Mouse (Mus musculus): ENCODE measurements at regions not wholly inside any gene's neighbourhood (a gene's known extent, or its start where the extent isn't known, plus 50 kb on each side); places are given as distances from the start of the nearest gene placed in this dataset.
A peak's percentile ranks its signal among the peaks of the same experiment; 100 is the strongest.

GRCm38 (mm10) chr15:51689498-51689897, 2195.2 kb upstream of the Gm7489 start:
- no peaks in the 10 kb centered on the region for H3K9me3 ChIP-seq (replicated peaks; ENCODE audit: control insufficient read depth, insufficient read depth, low read length, poor library complexity, severe bottlenecking)
- no peak for TF ChIP-seq EP300 (IDR thresholded peaks at IDR 0.05; ENCODE audit: insufficient read depth, low read depth, low read length)
- no peak for TF ChIP-seq POLR2A (IDR thresholded peaks at IDR 0.05; ENCODE audit: insufficient read depth, low read length)
- no peak for TF ChIP-seq CTCF (IDR thresholded peaks at IDR 0.05; ENCODE audit: low read depth, low read length)
- H3K27ac ChIP-seq (ENCODE audit: insufficient read depth, low read length): no peak overlapping the region
- no peaks in the 10 kb centered on the region for H3K4me1 ChIP-seq (ENCODE audit: control insufficient read depth, insufficient read depth, low read length)
- H3K9ac ChIP-seq (ENCODE audit: low read depth, poor library complexity, severe bottlenecking): no peak overlapping the region
- no peaks in the 10 kb centered on the region for H3K36me3 ChIP-seq (ENCODE audit: control insufficient read depth, insufficient read depth, low read length, poor library complexity, severe bottlenecking)
- H3K27me3 ChIP-seq (ENCODE audit: control insufficient read depth, insufficient read depth, low read length, poor library complexity, severe bottlenecking): no peaks in the 10 kb centered on the region
- H3K4me3 ChIP-seq (ENCODE audit: low read depth, low read length): no peak overlapping the region

DNA sequence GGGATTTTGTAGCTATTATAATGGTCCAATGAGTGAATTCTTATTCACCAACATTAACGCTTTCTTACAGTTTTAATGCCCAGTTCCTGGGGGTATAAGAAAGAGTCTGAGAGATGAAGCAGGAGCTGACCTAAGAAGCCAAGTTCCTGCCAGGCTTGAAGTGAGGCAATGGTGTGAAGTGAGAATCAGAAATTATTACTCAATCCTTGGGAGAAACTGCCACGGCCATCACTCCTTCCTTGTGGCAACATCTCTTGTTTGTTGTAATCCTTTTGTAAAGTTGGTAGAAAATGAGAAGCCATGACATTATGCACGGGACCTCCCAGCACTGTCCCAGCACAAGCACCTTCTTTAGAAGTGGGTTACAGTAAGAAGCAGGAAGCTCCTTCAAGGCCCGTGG, 2192.0 kb upstream of the Gm7489 start:
- TF ChIP-seq CTCF (IDR thresholded peaks at IDR 0.05; ENCODE audit: low read depth, low read length) (no peak), POLR2A (IDR thresholded peaks at IDR 0.05; ENCODE audit: insufficient read depth, low read length) (no peak)
- no peak overlapping the region for H3K4me3 ChIP-seq (ENCODE audit: low read depth, low read length)
- no peaks in the 10 kb centered on the region for H3K36me3 ChIP-seq (ENCODE audit: control insufficient read depth, insufficient read depth, low read length, poor library complexity, severe bottlenecking)
- no peaks in the 10 kb centered on the region for H3K27me3 ChIP-seq (ENCODE audit: control insufficient read depth, insufficient read depth, low read length, poor library complexity, severe bottlenecking)
- no peaks in the 10 kb centered on the region for H3K9me3 ChIP-seq (replicated peaks; ENCODE audit: control insufficient read depth, insufficient read depth, low read length, poor library complexity, severe bottlenecking)
- H3K4me1 ChIP-seq (ENCODE audit: control insufficient read depth, insufficient read depth, low read length): no peaks in the 10 kb centered on the region
- no peak overlapping the region for H3K27ac ChIP-seq (ENCODE audit: insufficient read depth, low read length)
- H3K9ac ChIP-seq (ENCODE audit: low read depth, poor library complexity, severe bottlenecking): no peak overlapping the region

DNA sequence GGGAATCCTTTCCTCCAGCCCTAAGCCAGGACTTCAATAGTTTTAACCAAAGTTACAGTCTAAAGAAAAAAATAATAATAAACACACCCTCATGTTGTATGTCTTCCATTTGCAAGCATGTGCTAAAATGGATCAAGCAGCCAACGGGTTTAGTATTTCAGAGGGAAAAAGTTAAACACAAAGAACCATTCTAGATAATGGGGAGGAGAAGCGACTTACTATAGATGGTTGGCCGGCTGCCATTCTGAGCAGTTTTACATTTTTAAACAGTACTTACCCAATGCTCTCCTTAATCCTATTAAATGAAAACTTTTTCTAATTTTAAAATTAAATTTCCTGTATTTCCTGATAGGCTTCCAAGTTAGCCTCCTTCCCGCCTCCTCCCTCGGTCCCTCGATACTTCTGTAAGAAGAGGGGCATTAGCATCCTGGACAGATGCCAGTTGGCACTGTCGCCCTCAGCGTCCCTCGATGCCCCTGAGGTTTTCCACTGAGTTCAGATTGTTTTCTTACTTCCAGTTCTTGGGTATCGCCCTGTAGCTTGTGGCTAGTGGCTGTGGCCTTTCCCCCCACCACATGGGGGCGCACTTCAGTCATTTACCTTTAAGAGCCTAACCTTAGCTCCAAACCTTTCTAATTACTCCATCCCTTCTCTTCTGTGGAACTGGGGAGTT, 2188.2 kb upstream of the Gm7489 start:
- Histone ChIP-seq H3K4me1 (ENCODE audit: control insufficient read depth, insufficient read depth, low read length) (no peaks in the 10 kb centered on the region), H3K9me3 (replicated peaks; ENCODE audit: control insufficient read depth, insufficient read depth, low read length, poor library complexity, severe bottlenecking) (no peaks in the 10 kb centered on the region), H3K36me3 (ENCODE audit: control insufficient read depth, insufficient read depth, low read length, poor library complexity, severe bottlenecking) (no peaks in the 10 kb centered on the region), H3K27me3 (ENCODE audit: control insufficient read depth, insufficient read depth, low read length, poor library complexity, severe bottlenecking) (no peaks in the 10 kb centered on the region), H3K9ac (ENCODE audit: low read depth, poor library complexity, severe bottlenecking) (no peak overlapping the region), H3K27ac (ENCODE audit: insufficient read depth, low read length) (no peak overlapping the region), H3K4me3 (ENCODE audit: low read depth, low read length) (no peak overlapping the region)
- TF ChIP-seq POLR2A (IDR thresholded peaks at IDR 0.05; ENCODE audit: insufficient read depth, low read length): no peak
- TF ChIP-seq EP300 (IDR thresholded peaks at IDR 0.05; ENCODE audit: insufficient read depth, low read depth, low read length): no peak
- TF ChIP-seq CTCF (IDR thresholded peaks at IDR 0.05; ENCODE audit: low read depth, low read length): peak; percentile 48

- no peak overlapping the region for H3K27ac ChIP-seq (ENCODE audit: insufficient read depth, low read length)
- H3K9me3 ChIP-seq (replicated peaks; ENCODE audit: control insufficient read depth, insufficient read depth, low read length, poor library complexity, severe bottlenecking): no peaks in the 10 kb centered on the region
- H3K27me3 ChIP-seq (ENCODE audit: control insufficient read depth, insufficient read depth, low read length, poor library complexity, severe bottlenecking): no peaks in the 10 kb centered on the region
- H3K4me3 ChIP-seq (ENCODE audit: low read depth, low read length): no peak overlapping the region
- no peak overlapping the region for H3K9ac ChIP-seq (ENCODE audit: low read depth, poor library complexity, severe bottlenecking)
- H3K36me3 ChIP-seq (ENCODE audit: control insufficient read depth, insufficient read depth, low read length, poor library complexity, severe bottlenecking): no peaks in the 10 kb centered on the region
- TF ChIP-seq POLR2A (IDR thresholded peaks at IDR 0.05; ENCODE audit: insufficient read depth, low read length): no peak
- no peak for TF ChIP-seq CTCF (IDR thresholded peaks at IDR 0.05; ENCODE audit: low read depth, low read length)
- no peak for TF ChIP-seq EP300 (IDR thresholded peaks at IDR 0.05; ENCODE audit: insufficient read depth, low read depth, low read length)
- H3K4me1 ChIP-seq (ENCODE audit: control insufficient read depth, insufficient read depth, low read length): no peaks in the 10 kb centered on the region
These were observed 2180.5 kb upstream of the Gm7489 start for GRCm38 (mm10) chr15:51704198-51704597.

GRCm38 (mm10) chr15:51709871-51710655, 2174.6 kb upstream of the Gm7489 start:
- Histone ChIP-seq H3K9ac (ENCODE audit: low read depth, poor library complexity, severe bottlenecking) (no peak overlapping the region), H3K27ac (ENCODE audit: insufficient read depth, low read length) (no peak overlapping the region), H3K4me3 (ENCODE audit: low read depth, low read length) (no peak overlapping the region), H3K4me1 (ENCODE audit: control insufficient read depth, insufficient read depth, low read length) (no peaks in the 10 kb centered on the region), H3K9me3 (replicated peaks; ENCODE audit: control insufficient read depth, insufficient read depth, low read length, poor library complexity, severe bottlenecking) (no peaks in the 10 kb centered on the region), H3K36me3 (ENCODE audit: control insufficient read depth, insufficient read depth, low read length, poor library complexity, severe bottlenecking) (no peaks in the 10 kb centered on the region), H3K27me3 (ENCODE audit: control insufficient read depth, insufficient read depth, low read length, poor library complexity, severe bottlenecking) (no peaks in the 10 kb centered on the region)
- no peak for TF ChIP-seq CTCF (IDR thresholded peaks at IDR 0.05; ENCODE audit: low read depth, low read length)
- no peak for TF ChIP-seq EP300 (IDR thresholded peaks at IDR 0.05; ENCODE audit: insufficient read depth, low read depth, low read length)
- no peak for TF ChIP-seq POLR2A (IDR thresholded peaks at IDR 0.05; ENCODE audit: insufficient read depth, low read length)

DNA sequence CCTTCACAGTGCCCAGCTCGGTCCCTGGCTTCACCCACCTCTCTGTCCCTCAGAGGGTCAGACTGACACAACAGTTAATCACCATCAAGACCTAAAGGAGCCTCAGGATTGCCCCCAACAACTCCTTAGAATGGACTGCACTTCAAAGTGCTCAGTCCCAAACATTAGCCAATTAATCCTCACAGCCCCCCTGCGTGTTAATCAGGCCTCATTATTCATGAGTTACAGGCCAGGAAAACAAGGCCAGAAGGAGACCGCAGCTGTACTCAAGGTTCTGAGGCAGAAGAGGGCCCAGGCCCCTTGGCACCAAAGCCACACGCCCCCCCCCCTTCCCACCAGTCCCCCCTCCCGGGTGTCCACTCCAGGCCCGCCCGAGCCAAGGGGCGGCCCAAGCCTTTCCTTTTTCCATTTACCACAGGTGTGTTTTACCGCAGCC, 2163.8 kb upstream of the Gm7489 start:
- TF ChIP-seq EP300 (IDR thresholded peaks at IDR 0.05; ENCODE audit: insufficient read depth, low read depth, low read length) (no peak), POLR2A (IDR thresholded peaks at IDR 0.05; ENCODE audit: insufficient read depth, low read length) (no peak), CTCF (IDR thresholded peaks at IDR 0.05; ENCODE audit: low read depth, low read length) (no peak)
- Histone ChIP-seq H3K9me3 (replicated peaks; ENCODE audit: control insufficient read depth, insufficient read depth, low read length, poor library complexity, severe bottlenecking) (no peaks in the 10 kb centered on the region), H3K4me3 (ENCODE audit: low read depth, low read length) (no peak overlapping the region), H3K9ac (ENCODE audit: low read depth, poor library complexity, severe bottlenecking) (no peak overlapping the region), H3K36me3 (ENCODE audit: control insufficient read depth, insufficient read depth, low read length, poor library complexity, severe bottlenecking) (no peaks in the 10 kb centered on the region), H3K4me1 (ENCODE audit: control insufficient read depth, insufficient read depth, low read length) (no peaks in the 10 kb centered on the region), H3K27me3 (ENCODE audit: control insufficient read depth, insufficient read depth, low read length, poor library complexity, severe bottlenecking) (peaks cover 2% of the 10 kb centered on the region; the same call in 1 of the 2 replicates), H3K27ac (ENCODE audit: insufficient read depth, low read length) (no peak overlapping the region)

All from ES-Bruce4 (cell line).